Mouse (Mus musculus): ENCODE data around the gene Bud31. TPM values are rescaled to one million over a fixed set of nuclear protein-coding genes. Genes with fewer than 3 reads are reported as not detected.
"Not testable (repeated sequence)": the region's sequence is repeated elsewhere in the genome, so short reads cannot be mapped to it uniquely, and the experiment has no call there.

Bud31 gene
- total RNA-seq (2022) = 10 to 100 TPM; 53.1 to 60.7 (median 57.3) TPM

GRCm38 (mm10) chr5:145139571-145140519 is at the start of gene Bud31, which contains the start of gene Pdap1:
Gene Bud31, plus strand, starts transcription at chr5:145140362.
Gene Pdap1, minus strand, starts transcription at chr5:145140238.
- peak; percentile 96 for DNase-seq (ENCODE audit: low spot score)

GRCm38 (mm10) chr5:145096195-145096594 is 44.0 kb upstream of the Bud31 start:
- no peak for DNase-seq (ENCODE audit: low spot score)

GRCm38 (mm10) chr5:145098340-145098821 is 41.8 kb upstream of the Bud31 start:
- no peak for DNase-seq (ENCODE audit: low spot score)

GRCm38 (mm10) chr5:145100960-145101359 is 39.2 kb upstream of the Bud31 start:
- DNase-seq (ENCODE audit: low spot score) = no peak

GRCm38 (mm10) chr5:145101451-145101850 is 38.7 kb upstream of the Bud31 start:
- not testable (repeated sequence) for DNase-seq (ENCODE audit: low spot score)

GRCm38 (mm10) chr5:145102706-145103105 is 37.5 kb upstream of the Bud31 start:
- no peak for DNase-seq (ENCODE audit: low spot score)

GRCm38 (mm10) chr5:145104328-145104727 is 35.8 kb upstream of the Bud31 start:
- DNase-seq (ENCODE audit: low spot score) = no peak

- DNase-seq (ENCODE audit: low spot score) = no peak
Measured at GRCm38 (mm10) chr5:145105694-145106275, 34.4 kb upstream of the Bud31 start.

- no peak for DNase-seq (ENCODE audit: low spot score)
Measured at GRCm38 (mm10) chr5:145110401-145110800, 29.8 kb upstream of the Bud31 start.

GRCm38 (mm10) chr5:145112566-145112965 is 27.6 kb upstream of the Bud31 start:
- no peak for DNase-seq (ENCODE audit: low spot score)

GRCm38 (mm10) chr5:145113416-145113815 is 26.7 kb upstream of the Bud31 start:
- no peak for DNase-seq (ENCODE audit: low spot score)

- peak; percentile 60 for DNase-seq (ENCODE audit: low spot score)
Measured at GRCm38 (mm10) chr5:145114071-145114605, 26.0 kb upstream of the Bud31 start, which contains the start of gene Arpc1b. Gene Arpc1b, plus strand, starts transcription at chr5:145114215.

- DNase-seq (ENCODE audit: low spot score) = peak; percentile 75
Measured at GRCm38 (mm10) chr5:145114606-145115473, 25.3 kb upstream of the Bud31 start.

GRCm38 (mm10) chr5:145115736-145116135 is 24.4 kb upstream of the Bud31 start:
- no peak for DNase-seq (ENCODE audit: low spot score)

GRCm38 (mm10) chr5:145116316-145116715 is 23.8 kb upstream of the Bud31 start:
- peak; percentile 83 for DNase-seq (ENCODE audit: low spot score)

- DNase-seq (ENCODE audit: low spot score) = peak; percentile 77
Measured at GRCm38 (mm10) chr5:145116916-145117315, 23.2 kb upstream of the Bud31 start.

GRCm38 (mm10) chr5:145118005-145118404 is 22.2 kb upstream of the Bud31 start:
- DNase-seq (ENCODE audit: low spot score) = no peak

- DNase-seq (ENCODE audit: low spot score) = no peak
Measured at GRCm38 (mm10) chr5:145118461-145118860, 21.7 kb upstream of the Bud31 start.

- no peak for DNase-seq (ENCODE audit: low spot score)
Measured at GRCm38 (mm10) chr5:145119385-145119784, 20.8 kb upstream of the Bud31 start.

GRCm38 (mm10) chr5:145120921-145121320 is 19.2 kb upstream of the Bud31 start:
- DNase-seq (ENCODE audit: low spot score) = no peak

GRCm38 (mm10) chr5:145123396-145123795 is 16.8 kb upstream of the Bud31 start:
- no peak for DNase-seq (ENCODE audit: low spot score)

Measured in heart, adult 8-10 months (tissue).